In genomic region chr11:21308119-21308518, GRCm38 (mm10) we compare ENCODE assay signal across 10 mouse cellular contexts.
A peak's percentile ranks its signal among the peaks of the same experiment; 100 is the strongest.
DNase-seq lines count a peak whose midpoint lies in the region; TF ChIP-seq lines count a peak whose summit lies in the region.
"Had no signal": no experiment of that assay in that cellular context is flagged by ENCODE, and none has a peak within 500 bp of the region (broad histone marks: within the 10 kb centered on the region; RNA-seq: fewer than 3 reads in every experiment).

No protein-coding gene starts in this region.

- WGBS in heart, adult 2 months: 77% methylated on average over 5 of the region's 5 CpGs
- 78% methylated on average over 5 of the region's 5 CpGs for WGBS in heart, embryonic 10.5 days

- H3K27me3 ChIP-seq in heart, adult 2 months (ENCODE audit: control insufficient read depth, insufficient read depth, low read length): no peaks in the 10 kb centered on the region
- no peaks in the 10 kb centered on the region for H3K27me3 ChIP-seq in heart, embryonic 10.5 days (ENCODE audit: insufficient read depth, poor library complexity, severe bottlenecking)
- H3K27me3 ChIP-seq: heart, embryonic 13.5 days; liver, embryonic 15.5 days had no signal

- TF ChIP-seq CTCF in heart, adult 2 months (IDR thresholded peaks at IDR 0.05): peak; percentile 78

- H3K36me3 ChIP-seq in heart, adult 2 months (ENCODE audit: control insufficient read depth, insufficient read depth, low read length): peaks cover 7% of the 10 kb centered on the region
- H3K36me3 ChIP-seq in heart, embryonic 10.5 days: peaks cover 27% of the 10 kb centered on the region

- intact Hi-C loops in heart, adult 2 months (cut with DNase I): loop anchor here (2.0 kb wide), 1 partner anchor 145 kb away; no protein-coding TSS in a partner anchor
- intact Hi-C loops in heart, postnatal 25 days (cut with DNase I): loop anchor here (5.0 kb wide), 1 partner anchor 144 kb away; no protein-coding TSS in a partner anchor

- no peaks in the 10 kb centered on the region for H3K9me3 ChIP-seq in heart, embryonic 10.5 days
- H3K9me3 ChIP-seq: heart, embryonic 13.5 days; liver, embryonic 15.5 days had no signal

- H3K4me3 ChIP-seq in heart, adult 2 months: no peak overlapping the region
- no peak overlapping the region for H3K4me3 ChIP-seq in heart, embryonic 10.5 days
- H3K4me3 ChIP-seq: heart, embryonic 13.5 days; liver, embryonic 15.5 days had no signal

- H3K27ac ChIP-seq in heart, adult 2 months: no peak overlapping the region
- no peak overlapping the region for H3K27ac ChIP-seq in heart, embryonic 10.5 days
- H3K27ac ChIP-seq: heart, embryonic 13.5 days; liver, embryonic 15.5 days had no signal

- no peaks in the 10 kb centered on the region; the same call in 1 of the 2 replicates for H3K4me1 ChIP-seq in heart, adult 2 months (ENCODE audit: control insufficient read depth, insufficient read depth, low read length)
- peaks cover 4% of the 10 kb centered on the region; the same call in 1 of the 2 replicates for H3K4me1 ChIP-seq in heart, embryonic 10.5 days
- H3K4me1 ChIP-seq: liver, embryonic 15.5 days had no signal

- no peak for TF ChIP-seq POLR2A in heart, adult 2 months (IDR thresholded peaks at IDR 0.05; ENCODE audit: insufficient read depth, low read depth, low read length)

- DNase-seq in heart, adult 2 months: peak in 1 of 2 experiments; percentile 37
- no peak for DNase-seq in heart, postnatal 25 days (ENCODE audit: low spot score)
- DNase-seq in 3T3-L1 (ENCODE audit: low read depth, low spot score): peak; percentile 49
- DNase-seq in R1 (ENCODE audit: low read depth, low spot score): peak; percentile 32
- DNase-seq in kidney, postnatal 4 days: peak; percentile 45 to 49
- no peak for DNase-seq in neural tube, embryonic 10.5 days (ENCODE audit: extremely low spot score, low spot score)
- DNase-seq in layer of hippocampus, adult 18-20 months (ENCODE audit: low spot score in 2 of 2): no peak
- DNase-seq in heart, embryonic 10.5 days (ENCODE audit: low spot score): no peak

- no peak overlapping the region for H3K9ac ChIP-seq in heart, adult 2 months (ENCODE audit: low read depth, low read length)
- H3K9ac ChIP-seq: heart, embryonic 13.5 days; liver, embryonic 15.5 days had no signal

- no peak for TF ChIP-seq EP300 in heart, adult 2 months (IDR thresholded peaks at IDR 0.05; ENCODE audit: insufficient read depth, low read depth, low read length)

- H3K79me2 ChIP-seq in heart, adult 2 months (replicated peaks; ENCODE audit: control insufficient read depth, insufficient read depth, low read length): peaks cover 1% of the 10 kb centered on the region; the same call in 1 of the 2 replicates

Comparison
In these comparisons a context has a peak if more than half of its experiments do, and no peak if none do; other contexts are left out.
1. DNase-seq: peak in 3T3-L1 (single experiment), R1 (single experiment) and kidney, postnatal 4 days (2 of 2); none in heart, postnatal 25 days (single experiment), neural tube, embryonic 10.5 days (single experiment), layer of hippocampus, adult 18-20 months (0 of 2) and heart, embryonic 10.5 days (single experiment).